In genomic region chr2:156065099-156066041, GRCm38 (mm10) we compare ENCODE assay signal across 8 mouse cellular contexts. TPM values are rescaled to one million over a fixed set of nuclear protein-coding genes. Genes with fewer than 3 reads are reported as not detected.
DNase-seq lines count a peak whose midpoint lies in the region; ATAC-seq lines count a peak whose summit lies in the region.

Gene Spag4 (plus strand): TSS chr2:156065175.

- peak; percentile 46 for DNase-seq in MEL-GATA-1-ER (ENCODE audit: extremely low read depth, low read depth)
- DNase-seq in c-Kit-positive CD71-positive TER-119-positive erythroid progenitor cells, embryonic 14.5 days (ENCODE audit: low spot score), result peak; percentile 72
- peak; percentile 92 for DNase-seq in forebrain, embryonic 11.5 days (ENCODE audit: low spot score)
- DNase-seq in heart, postnatal 10 days, result peak; percentile 76 to 79
- DNase-seq in kidney, postnatal 4 days, result peak; percentile 86 to 91
- DNase-seq in lung, postnatal 10 days, result peak; percentile 78
- DNase-seq in ovary, postnatal 10 days (ENCODE audit: low spot score), result peak; percentile 45
- peak; percentile 82 for DNase-seq in thymus, postnatal 14 days

- peak; percentile 76 for ATAC-seq in forebrain, embryonic 11.5 days (replicated peaks; ENCODE audit: low FRiP score)

- peaks cover 11% of the 10 kb centered on the region; the same call in 1 of the 2 replicates for H3K4me1 ChIP-seq in forebrain, embryonic 11.5 days (replicated peaks; ENCODE audit: control insufficient read depth, insufficient read depth, low read length)

- peak within 1 kb of the TSS; percentile 57 for H3K27ac ChIP-seq in forebrain, embryonic 11.5 days (ENCODE audit: low read depth, low read length)

- H3K9me3 ChIP-seq in forebrain, embryonic 11.5 days (ENCODE audit: control insufficient read depth, low read length), result no peaks in the 10 kb centered on the region

- no peaks in the 10 kb centered on the region for H3K27me3 ChIP-seq in forebrain, embryonic 11.5 days (ENCODE audit: control insufficient read depth, insufficient read depth, low read length)

- under 1% methylated on average over 79 of the region's 81 CpGs for WGBS in forebrain, embryonic 11.5 days

- peak within 1 kb of the TSS; percentile 93 for H3K4me2 ChIP-seq in forebrain, embryonic 11.5 days (ENCODE audit: low read depth, low read length, severe bottlenecking)

- H3K9ac ChIP-seq in forebrain, embryonic 11.5 days (ENCODE audit: low read length), result peak within 1 kb of the TSS; percentile 81

- peaks cover 4% of the 10 kb centered on the region; the same call in 1 of the 2 replicates for H3K36me3 ChIP-seq in forebrain, embryonic 11.5 days (ENCODE audit: control insufficient read depth, insufficient read depth, low read length)

- intact Hi-C loops in heart, postnatal 10 days (cut with DNase I), result loop anchor here (2.0 kb wide), 1 partner anchor 45 kb away; the partner anchor contains the start of genes Cpne1 and Rbm12

- peak within 1 kb of the TSS; percentile 62 for H3K4me3 ChIP-seq in forebrain, embryonic 11.5 days (ENCODE audit: low read depth, low read length)

RNA-seq across cellular contexts. Expression of gene Spag4, which starts in this region (rescaled TPM):
- polyA plus RNA-seq in forebrain, embryonic 11.5 days (2014; fragmentation: Nextera tagmentation; extraction: Ambion mirVana), result 5.0 and 6.3 TPM in 2 replicates
- 1 to 10 TPM in 1 of 2 experiments, under 1 TPM in 1; 0.72 to 1.1 TPM for total RNA-seq in heart, postnatal 10 days (2021)

Comparison
In these comparisons a context has a peak if more than half of its experiments do, and no peak if none do; other contexts are left out.
1. Peak in every context shown above with its lines: DNase-seq, ATAC-seq, H3K4me3 ChIP-seq and H3K27ac ChIP-seq.